ENCODE assay signal across 10 mouse cellular contexts in the genomic region with DNA sequence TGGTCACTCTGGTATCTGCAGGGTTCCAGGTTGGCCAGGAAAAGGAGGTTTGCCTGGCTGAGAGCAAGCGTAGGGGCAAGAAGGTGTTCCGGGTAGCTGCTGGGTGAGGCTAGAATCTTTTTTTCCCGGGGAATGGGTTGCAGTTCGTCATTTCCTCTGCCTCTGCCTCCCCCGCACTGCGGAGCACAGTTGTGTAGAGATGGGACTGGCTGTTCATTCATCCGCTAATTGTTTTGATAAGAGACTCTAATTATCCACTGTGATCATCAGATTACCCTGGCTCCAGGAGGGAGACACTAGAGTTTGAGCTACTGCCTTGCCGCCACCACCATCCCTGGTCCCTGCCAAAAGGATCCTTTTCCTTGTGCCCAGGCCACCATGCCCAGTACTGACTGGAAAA.
A peak's percentile ranks its signal among the peaks of the same experiment; 100 is the strongest.
DNase-seq lines count a peak whose midpoint lies in the region; ATAC-seq and TF ChIP-seq lines count a peak whose summit lies in the region.
"Had no signal": no experiment of that assay in that cellular context is flagged by ENCODE, and none has a peak within 500 bp of the region (broad histone marks: within the 10 kb centered on the region; RNA-seq: fewer than 3 reads in every experiment).

No protein-coding gene starts in this region.

- peaks cover 98% of the 10 kb centered on the region for H3K4me1 ChIP-seq in limb, embryonic 10.5 days

- peak; percentile 38; the same call in 1 of the 2 replicates for ATAC-seq in frontal cortex, adult (ENCODE audit: low TSS enrichment)

- H3K27ac ChIP-seq in limb, embryonic 10.5 days = peak overlapping the region; percentile 43
- H3K27ac ChIP-seq: liver, embryonic 13.5 days had no signal

- H3K9me3 ChIP-seq in limb, embryonic 10.5 days (replicated peaks) = no peaks in the 10 kb centered on the region
- H3K9me3 ChIP-seq: liver, embryonic 13.5 days had no signal

- peak overlapping the region; percentile 31 for H3ac ChIP-seq in C2C12 (ENCODE audit: control insufficient read depth, insufficient read length, low read depth)

- DNase-seq in frontal cortex, postnatal 10 days (ENCODE audit: low spot score in 2 of 2) = no peak
- peak; percentile 38 to 64 for DNase-seq in heart, adult 9 months (ENCODE audit: low spot score in 2 of 2)
- DNase-seq in limb, embryonic 10.5 days (ENCODE audit: low spot score) = no peak
- DNase-seq in testis, postnatal 14 days (ENCODE audit: low spot score) = no peak
- DNase-seq in thymus, postnatal 0 days (ENCODE audit: low spot score) = no peak
- no peak for DNase-seq in thymus, postnatal 25 days
- DNase-seq: embryo, embryonic 11 days; liver, embryonic 13.5 days had no signal

- WGBS in limb, embryonic 10.5 days = 56% methylated on average over 8 of the region's 8 CpGs

- peaks cover 89% of the 10 kb centered on the region for H3K79me2 ChIP-seq in C2C12 (ENCODE audit: control insufficient read depth, insufficient read depth)

- H3K27me3 ChIP-seq in C2C12 (ENCODE audit: control insufficient read depth, insufficient read depth, insufficient read length) = no peaks in the 10 kb centered on the region
- no peaks in the 10 kb centered on the region for H3K27me3 ChIP-seq in limb, embryonic 10.5 days (ENCODE audit: low read depth, poor library complexity, severe bottlenecking)
- H3K27me3 ChIP-seq: liver, embryonic 13.5 days had no signal

- H3K36me3 ChIP-seq in C2C12 (ENCODE audit: control insufficient read depth, insufficient read depth) = peaks cover 4% of the 10 kb centered on the region
- peaks cover 57% of the 10 kb centered on the region for H3K36me3 ChIP-seq in limb, embryonic 10.5 days

- H3K4me3 ChIP-seq in C2C12 (ENCODE audit: insufficient read depth, poor library complexity, severe bottlenecking) = no peak overlapping the region
- H3K4me3 ChIP-seq in limb, embryonic 10.5 days = no peak overlapping the region
- H3K4me3 ChIP-seq: liver, embryonic 13.5 days had no signal

- TF ChIP-seq CTCF in C2C12 (IDR thresholded peaks at IDR 0.05; ENCODE audit: control insufficient read depth, insufficient read depth, insufficient read length) = no peak

- peaks cover 33% of the 10 kb centered on the region for H3K79me3 ChIP-seq in C2C12 (ENCODE audit: low read depth)

TF ChIP-seq in C2C12, 6 proteins besides CTCF, POLR2A, EP300 and RAD21:
- TF ChIP-seq MYOD1 (IDR thresholded peaks at IDR 0.05; ENCODE audit: control insufficient read depth, insufficient read length, low read depth) (no peak), MYOG (IDR thresholded peaks at IDR 0.05; ENCODE audit: control insufficient read depth, extremely low read depth, insufficient read length) (no peak), FOSL1 (IDR thresholded peaks at IDR 0.05; ENCODE audit: insufficient read depth, low read length, poor library complexity, severe bottlenecking) (no peak), CEBPB (IDR thresholded peaks at IDR 0.05; ENCODE audit: low read depth) (no peak), USF1 (IDR thresholded peaks at IDR 0.05; ENCODE audit: low read depth) (no peak), MAX (IDR thresholded peaks at IDR 0.05) (no peak)

Comparison
In these comparisons a context has a peak if more than half of its experiments do, and no peak if none do; other contexts are left out.
1. DNase-seq: peak in heart, adult 9 months (2 of 2); none in frontal cortex, postnatal 10 days (0 of 2), limb, embryonic 10.5 days (single experiment), testis, postnatal 14 days (single experiment), thymus, postnatal 0 days (single experiment) and thymus, postnatal 25 days (single experiment).